Mouse (Mus musculus) effector memory CD4-positive, alpha-beta T cell, adult 5 months (primary cell): Measurements from ENCODE around the gene Rapgef4. TPM values are rescaled to one million over a fixed set of nuclear protein-coding genes. Genes with fewer than 3 reads are reported as not detected.

Experiments
- polyA plus RNA-seq: library from polyadenylated mRNA; unstranded; fragments of 100-300 nt; shearing (Covaris generic); gene quantifications from one replicate; pipeline ENCODE4 v1.2.1, GENCODE M21; 2017

Rapgef4 gene
- 12.4 TPM for polyA plus RNA-seq

DNA sequence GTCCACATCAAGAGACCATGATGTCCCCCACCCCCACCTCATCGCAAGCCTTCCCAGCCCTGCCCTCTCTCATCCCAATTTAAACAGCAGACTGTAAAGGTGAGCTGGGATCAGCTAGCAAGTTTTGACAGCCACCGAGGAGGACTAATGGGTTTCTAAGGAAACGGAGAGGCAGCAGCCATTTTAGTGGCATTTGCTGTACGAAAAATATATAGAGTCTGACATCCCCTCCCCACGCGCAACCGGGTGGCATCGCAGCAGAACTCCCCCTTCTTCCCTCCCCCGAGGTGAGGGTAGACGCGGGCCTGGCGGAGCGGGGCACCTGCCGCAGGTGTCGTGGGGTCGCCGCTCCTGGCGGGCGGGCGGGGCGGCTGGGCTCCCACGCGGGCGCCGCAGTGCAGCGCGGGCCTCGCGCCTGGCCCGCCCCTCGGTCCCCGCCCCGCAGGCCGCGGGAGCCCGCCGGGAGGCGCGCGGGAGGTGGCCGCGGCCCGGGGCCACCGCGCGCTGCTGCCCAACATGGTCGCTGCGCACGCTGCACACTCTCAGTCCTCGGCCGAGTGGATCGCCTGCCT lies at the start of gene Rapgef4:
TSS of gene Rapgef4 (plus strand) at position 470 of the 572 bp plus-strand sequence.

DNA sequence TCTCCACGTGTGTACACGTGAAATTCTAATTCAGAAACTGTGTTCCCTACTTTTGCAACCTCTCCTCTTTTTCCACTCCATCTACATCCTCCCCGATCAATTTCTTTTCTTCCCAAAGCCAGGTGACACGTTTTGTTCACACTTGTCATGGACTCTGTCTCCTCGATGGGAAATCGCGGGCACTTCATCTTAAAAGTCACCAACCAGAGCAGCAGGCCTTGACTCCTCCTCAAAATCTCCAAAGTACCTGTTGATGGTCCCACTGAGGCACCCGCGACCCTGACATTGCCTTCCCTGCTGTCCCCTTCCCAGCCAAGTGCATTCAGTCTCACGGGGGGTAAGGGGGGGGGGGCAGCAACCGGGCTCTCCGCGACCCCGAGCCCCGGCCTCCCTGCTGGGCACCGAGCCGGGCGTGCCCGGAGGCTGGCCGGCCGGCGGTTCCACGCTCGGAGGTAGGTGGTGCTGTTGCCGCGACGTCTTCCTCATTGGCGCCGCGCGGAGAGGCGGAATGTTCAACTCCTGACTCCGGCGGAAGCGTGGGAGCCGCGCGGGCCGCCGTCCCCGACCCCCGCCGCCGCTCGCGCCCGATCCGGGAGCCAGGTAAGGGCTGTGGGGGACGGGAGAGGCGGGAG lies 304.3 kb downstream of the Rapgef4 start, which contains the start of gene Map3k20:
TSS of gene Map3k20 (plus strand) at position 382 of the 632 bp plus-strand sequence.

Other genes starting within 250 kb of the Rapgef4 start
- gene Itga6, start 235.6 kb upstream of the Rapgef4 start, polyA plus RNA-seq, result 55.2 TPM
- 91.6 TPM for gene Pdk1, start 108.0 kb upstream of the Rapgef4 start, polyA plus RNA-seq